Mouse (Mus musculus) MEL (cell line): Measurements from ENCODE around the gene Kdm5b.

Experiments used
- CHD2 ChIP-seq: IDR thresholded peaks from 2 replicates; pipeline ENCODE4 v1.6.1; 2011; ENCODE audit warnings: low read length, improper control_type of control experiment
- NELFE ChIP-seq: IDR thresholded peaks from 2 replicates; pipeline ENCODE4 v1.6.1; 2011; ENCODE audit warnings: low read depth, low read length, improper control_type of control experiment
- POLR2A ChIP-seq, 2 experiments: IDR thresholded peaks; 2 replicates each; pipeline ENCODE4 v1.6.1; 2011 to 2012; ENCODE audit warnings: low read length in 2 of 2, mild to moderate bottlenecking in 2 of 2, control low read depth in 1 of 2, improper control_type of control experiment in 1 of 2, low read depth in 1 of 2, moderate library complexity in 1 of 2; ENCODE audit not compliant: control insufficient read depth in 1 of 2, insufficient read depth in 1 of 2, poor library complexity in 1 of 2
- SMC3 ChIP-seq: IDR thresholded peaks from 2 replicates; pipeline ENCODE4 v1.6.1; 2011; ENCODE audit warnings: low read depth, low read length, improper control_type of control experiment

- TF ChIP-seq POLR2A (IDR thresholded peaks at IDR 0.05; ENCODE audit: control insufficient read depth in 1 of 2, insufficient read depth in 1 of 2, low read depth in 1 of 2, low read length in 2 of 2, poor library complexity in 1 of 2): no peak
- no peak for TF ChIP-seq NELFE
- TF ChIP-seq CHD2: no peak
- no peak for TF ChIP-seq SMC3
Observed at GRCm38 (mm10) chr1:134605670-134606069, 45.7 kb downstream of the Kdm5b start.
